Mouse (Mus musculus) frontal cortex, adult 2 months (tissue): ENCODE results near the gene Slc2a3. TPM values are rescaled to one million over a fixed set of nuclear protein-coding genes. Genes with fewer than 3 reads are reported as not detected.

Experiments used
- DNase-seq, 2 experiments: peaks; one replicate each; pipeline ENCODE4 v3.0.0; 2022; ENCODE audit warnings: low spot score in 1 of 2; ENCODE audit errors: extremely low spot score in 1 of 2
- polyA plus RNA-seq: library from polyadenylated mRNA; depleted of rRNA; stranded (reverse); fragments of >200 nt; gene quantifications from 2 replicates; pipeline ENCODE4 v1.2.3, GENCODE M21; 2012

The Slc2a3 gene
- polyA plus RNA-seq, 1 experiment = 105 TPM

- no peak for DNase-seq
Observed at GRCm38 (mm10) chr6:122766145-122766968, 35.1 kb downstream of the Slc2a3 start.

GRCm38 (mm10) chr6:122765298-122765956 is 36.0 kb downstream of the Slc2a3 start:
- no peak for DNase-seq

- DNase-seq = peak in 1 of 2 experiments; percentile 78
Observed at GRCm38 (mm10) chr6:122764446-122765297, 36.8 kb downstream of the Slc2a3 start.

GRCm38 (mm10) chr6:122763844-122764445 is 37.5 kb downstream of the Slc2a3 start:
- no peak for DNase-seq

- DNase-seq = no peak
Observed at GRCm38 (mm10) chr6:122762952-122763700, 38.3 kb downstream of the Slc2a3 start.

- no peak for DNase-seq
Observed at GRCm38 (mm10) chr6:122762480-122762879, 39.0 kb downstream of the Slc2a3 start.

GRCm38 (mm10) chr6:122761901-122762300 is 39.5 kb downstream of the Slc2a3 start:
- DNase-seq = no peak

GRCm38 (mm10) chr6:122761011-122761599 is 40.3 kb downstream of the Slc2a3 start:
- peak; percentile 84 to 91 for DNase-seq

GRCm38 (mm10) chr6:122758732-122759131 is 42.7 kb downstream of the Slc2a3 start:
- DNase-seq = no peak

- DNase-seq = no peak
Observed at GRCm38 (mm10) chr6:122755913-122756312, 45.5 kb downstream of the Slc2a3 start.

- DNase-seq = no peak
Observed at GRCm38 (mm10) chr6:122750579-122750978, 50.9 kb downstream of the Slc2a3 start.

GRCm38 (mm10) chr6:122744505-122745249 is 56.8 kb downstream of the Slc2a3 start:
- no peak for DNase-seq

- no peak for DNase-seq
Observed at GRCm38 (mm10) chr6:122743353-122743752, 58.1 kb downstream of the Slc2a3 start.

GRCm38 (mm10) chr6:122742228-122742899 is 59.1 kb downstream of the Slc2a3 start:
- DNase-seq = peak in 1 of 2 experiments; percentile 81

- DNase-seq = no peak
Observed at GRCm38 (mm10) chr6:122741460-122742227, 59.8 kb downstream of the Slc2a3 start.

- peak; percentile 61 to 88 for DNase-seq
Observed at GRCm38 (mm10) chr6:122739952-122740351, 61.5 kb downstream of the Slc2a3 start.

GRCm38 (mm10) chr6:122719942-122720341 is 81.5 kb downstream of the Slc2a3 start:
- peak in 1 of 2 experiments; percentile 91 for DNase-seq
